Mouse (Mus musculus) bone marrow macrophage, adult 2 months (primary cell): ENCODE results near the gene Krt28.

Experiments used
- CTCF ChIP-seq: IDR thresholded peaks from 2 replicates; pipeline ENCODE4 v1.5.1; 2012; ENCODE audit warnings: low read depth, mild to moderate bottlenecking, low read length, moderate library complexity
- POLR2A ChIP-seq: IDR thresholded peaks from 2 replicates; pipeline ENCODE4 v1.6.1; 2012; ENCODE audit warnings: mild to moderate bottlenecking, low read depth, low read length, borderline replicate concordance

GRCm38 (mm10) chr11:99369229-99369628, 5.5 kb downstream of the Krt28 start:
- TF ChIP-seq CTCF (no peak), POLR2A (no peak)
